Mouse (Mus musculus) embryonic facial prominence, embryonic 15.5 days (tissue): ENCODE results near the gene Fkbp9. TPM values are rescaled to one million over a fixed set of nuclear protein-coding genes. Genes with fewer than 3 reads are reported as not detected.
A peak's percentile ranks its signal among the peaks of the same experiment; 100 is the strongest.

Source experiments
- ATAC-seq: fragments of 200-750 bp; cut with Nextera tagmentation; 2 replicates; pipeline ENCODE4 v1.8.0; 2017; ENCODE audit warnings: low read depth, moderate TSS enrichment; ENCODE audit not compliant: insufficient number of reproducible peaks, low FRiP score, low TSS enrichment
- H3K27ac ChIP-seq: fragments of 300-500 bp; sonication (generic); replicated peaks from 2 replicates; pipeline ENCODE4 v1.5.1; 2015; ENCODE audit warnings: mild to moderate bottlenecking, inconsistent platforms
- H3K27me3 ChIP-seq: fragments of 300-500 bp; sonication (generic); 2 replicates; pipeline ENCODE4 v1.6.1; 2015; ENCODE audit warnings: inconsistent platforms
- H3K36me3 ChIP-seq: fragments of 300-500 bp; sonication (generic); 2 replicates; pipeline ENCODE4 v1.6.1; 2015; ENCODE audit warnings: mild to moderate bottlenecking, inconsistent platforms
- H3K4me1 ChIP-seq: fragments of 300-500 bp; sonication (generic); 2 replicates; pipeline ENCODE4 v1.6.1; 2015; ENCODE audit warnings: inconsistent platforms
- H3K4me2 ChIP-seq: fragments of 300-500 bp; sonication (generic); replicated peaks from 2 replicates; pipeline ENCODE4 v1.6.1; 2015; ENCODE audit warnings: mild to moderate bottlenecking, inconsistent platforms
- H3K4me3 ChIP-seq: fragments of 300-500 bp; sonication (generic); replicated peaks from 2 replicates; pipeline ENCODE4 v1.5.1; 2015; ENCODE audit warnings: mild to moderate bottlenecking, inconsistent platforms
- H3K9ac ChIP-seq: fragments of 300-500 bp; sonication (generic); 2 replicates; pipeline ENCODE4 v1.6.1; 2015; ENCODE audit warnings: inconsistent platforms
- H3K9me3 ChIP-seq: fragments of 300-500 bp; sonication (generic); replicated peaks from 2 replicates; pipeline ENCODE4 v1.6.1; 2016; ENCODE audit warnings: inconsistent platforms
- WGBS: fragments of 180-500 bp; shearing (Covaris S2); methylation state at CpG from one replicate; pipeline ENCODE4 v1.1.7; 2015; 5-methylcytosine and 5-hydroxymethylcytosine counted together
- polyA plus RNA-seq: library from polyadenylated mRNA; unstranded; fragments of >200 nt; fragmentation: Nextera tagmentation; extraction: Ambion mirVana; gene quantifications from 2 replicates; pipeline ENCODE4 v1.2.1, GENCODE M21; 2015

The Fkbp9 gene
- polyA plus RNA-seq, 1 experiment from 2014 or later = 218 TPM

- H3K4me3 ChIP-seq = no peak overlapping the region
- peaks cover 61% of the 10 kb centered on the region for H3K36me3 ChIP-seq
- H3K9ac ChIP-seq = no peak overlapping the region
- H3K4me2 ChIP-seq = no peak overlapping the region
- H3K4me1 ChIP-seq = no peaks in the 10 kb centered on the region
- no peaks in the 10 kb centered on the region for H3K27me3 ChIP-seq
- no peak for ATAC-seq
- 59% methylated on average over 1 of the region's 1 CpGs for WGBS
- H3K27ac ChIP-seq = no peak overlapping the region
- no peaks in the 10 kb centered on the region for H3K9me3 ChIP-seq
Measured at GRCm38 (mm10) chr6:56879352-56879955, 47.6 kb downstream of the Fkbp9 start.

DNA sequence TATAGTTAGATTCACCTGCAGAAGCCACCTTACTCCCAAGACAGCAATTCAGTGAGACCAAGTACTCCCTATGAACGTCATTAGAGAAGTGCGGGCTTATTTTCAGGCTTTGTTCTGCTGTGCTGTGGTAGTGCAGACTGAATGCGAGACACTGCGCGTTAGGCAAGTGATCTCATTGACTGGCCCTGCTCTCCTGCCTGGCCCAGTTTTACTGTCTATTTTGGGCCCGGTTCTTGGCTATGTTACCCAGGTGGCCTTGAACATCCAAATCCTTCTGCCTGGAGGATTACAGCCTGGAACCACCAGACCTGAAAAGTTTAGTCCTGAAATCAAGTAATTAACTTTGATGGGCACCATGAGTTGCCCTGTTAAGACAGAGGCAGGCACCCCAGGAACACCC, 56.7 kb downstream of the Fkbp9 start:
- peaks cover 45% of the 10 kb centered on the region; the same call in 1 of the 2 replicates for H3K36me3 ChIP-seq
- H3K9ac ChIP-seq = no peak overlapping the region
- H3K27me3 ChIP-seq = no peaks in the 10 kb centered on the region
- no peak for ATAC-seq
- no peak overlapping the region for H3K27ac ChIP-seq
- WGBS = 95% methylated on average over 6 of the region's 6 CpGs
- no peak overlapping the region for H3K4me2 ChIP-seq
- no peaks in the 10 kb centered on the region for H3K4me1 ChIP-seq
- no peaks in the 10 kb centered on the region for H3K9me3 ChIP-seq
- no peak overlapping the region for H3K4me3 ChIP-seq

GRCm38 (mm10) chr6:56890762-56891161, 58.9 kb downstream of the Fkbp9 start:
- no peaks in the 10 kb centered on the region for H3K27me3 ChIP-seq
- H3K4me3 ChIP-seq = no peak overlapping the region
- H3K9me3 ChIP-seq = no peaks in the 10 kb centered on the region
- peaks cover 36% of the 10 kb centered on the region; the same call in 1 of the 2 replicates for H3K36me3 ChIP-seq
- WGBS = 88% methylated on average over 2 of the region's 2 CpGs
- no peak overlapping the region for H3K27ac ChIP-seq
- no peak for ATAC-seq
- H3K4me2 ChIP-seq = no peak overlapping the region
- H3K4me1 ChIP-seq = no peaks in the 10 kb centered on the region
- H3K9ac ChIP-seq = no peak overlapping the region

- peaks cover 23% of the 10 kb centered on the region for H3K4me1 ChIP-seq
- no peak overlapping the region for H3K4me2 ChIP-seq
- ATAC-seq = no peak
- no peak overlapping the region for H3K9ac ChIP-seq
- no peaks in the 10 kb centered on the region for H3K9me3 ChIP-seq
- no peak overlapping the region for H3K27ac ChIP-seq
- H3K36me3 ChIP-seq = no peaks in the 10 kb centered on the region
- H3K4me3 ChIP-seq = no peak overlapping the region
- H3K27me3 ChIP-seq = no peaks in the 10 kb centered on the region
- 81% methylated on average over 3 of the region's 3 CpGs for WGBS
Measured at GRCm38 (mm10) chr6:56899601-56900000, 67.7 kb downstream of the Fkbp9 start.

DNA sequence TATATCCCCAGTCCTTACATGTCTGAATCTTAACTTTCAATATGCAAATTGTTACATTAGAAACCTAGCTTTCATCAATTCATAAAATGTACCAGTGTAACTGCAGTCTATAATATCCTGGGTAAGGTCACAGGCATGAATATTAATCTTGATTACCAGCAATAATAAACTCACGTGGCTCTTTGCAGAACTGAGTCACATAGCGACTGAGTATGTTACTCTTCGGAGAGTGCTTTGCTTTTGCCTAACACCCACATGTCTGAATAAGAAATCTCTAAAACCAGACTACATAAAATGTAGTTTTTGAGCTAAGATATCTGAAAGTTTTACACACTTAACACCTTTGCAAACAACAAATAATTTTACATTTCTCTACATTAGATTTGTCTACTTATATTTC, 69.5 kb downstream of the Fkbp9 start:
- 64% methylated on average over 3 of the region's 3 CpGs for WGBS
- Histone ChIP-seq H3K27me3 (no peaks in the 10 kb centered on the region), H3K9me3 (no peaks in the 10 kb centered on the region), H3K4me3 (no peak overlapping the region), H3K27ac (no peak overlapping the region), H3K4me1 (peaks cover 27% of the 10 kb centered on the region), H3K9ac (no peak overlapping the region), H3K4me2 (no peak overlapping the region), H3K36me3 (no peaks in the 10 kb centered on the region)
- no peak for ATAC-seq

GRCm38 (mm10) chr6:56901824-56902386, 70.0 kb downstream of the Fkbp9 start:
- 0 out of 2 replicates have a peak, but pooled peaks have one; percentile 61 for ATAC-seq
- Histone ChIP-seq H3K9me3 (no peaks in the 10 kb centered on the region), H3K9ac (no peak overlapping the region), H3K27ac (no peak overlapping the region), H3K27me3 (no peaks in the 10 kb centered on the region), H3K4me3 (0 out of 2 replicates have a peak overlapping the region, but pooled peaks have one; percentile 2), H3K4me2 (no peak overlapping the region; the same call in 1 of the 2 replicates), H3K4me1 (peaks cover 27% of the 10 kb centered on the region), H3K36me3 (no peaks in the 10 kb centered on the region)
- WGBS = 33% methylated on average over 12 of the region's 12 CpGs

- ATAC-seq = 0 out of 2 replicates have a peak, but pooled peaks have one; percentile 67
- Histone ChIP-seq H3K36me3 (no peaks in the 10 kb centered on the region), H3K4me1 (peaks cover 27% of the 10 kb centered on the region), H3K27ac (no peak overlapping the region), H3K27me3 (no peaks in the 10 kb centered on the region), H3K9ac (no peak overlapping the region), H3K4me3 (no peak overlapping the region), H3K4me2 (no peak overlapping the region), H3K9me3 (no peaks in the 10 kb centered on the region)
- 75% methylated on average over 7 of the region's 7 CpGs for WGBS
Measured at GRCm38 (mm10) chr6:56902606-56903520, 71.0 kb downstream of the Fkbp9 start.

GRCm38 (mm10) chr6:56903831-56904230, 72.0 kb downstream of the Fkbp9 start:
- H3K27ac ChIP-seq = 0 out of 2 replicates have a peak overlapping the region, but pooled peaks have one; percentile 22
- no peaks in the 10 kb centered on the region for H3K27me3 ChIP-seq
- no peak overlapping the region for H3K9ac ChIP-seq
- no peak overlapping the region for H3K4me2 ChIP-seq
- WGBS = 34% methylated on average over 6 of the region's 6 CpGs
- H3K9me3 ChIP-seq = no peaks in the 10 kb centered on the region
- H3K4me1 ChIP-seq = peaks cover 27% of the 10 kb centered on the region
- H3K36me3 ChIP-seq = no peaks in the 10 kb centered on the region
- ATAC-seq = no peak
- no peak overlapping the region for H3K4me3 ChIP-seq

- Histone ChIP-seq H3K27ac (0 out of 2 replicates have a peak overlapping the region, but pooled peaks have one; percentile 22), H3K36me3 (no peaks in the 10 kb centered on the region), H3K9me3 (no peaks in the 10 kb centered on the region), H3K27me3 (no peaks in the 10 kb centered on the region), H3K4me1 (peaks cover 27% of the 10 kb centered on the region), H3K4me2 (no peak overlapping the region), H3K4me3 (no peak overlapping the region), H3K9ac (no peak overlapping the region)
- 88% methylated on average over 1 of the region's 1 CpGs for WGBS
- ATAC-seq = no peak
Measured at GRCm38 (mm10) chr6:56904330-56904729, 72.5 kb downstream of the Fkbp9 start.

GRCm38 (mm10) chr6:56904982-56905381, 73.1 kb downstream of the Fkbp9 start:
- Histone ChIP-seq H3K9ac (no peak overlapping the region), H3K27ac (no peak overlapping the region), H3K4me3 (no peak overlapping the region), H3K27me3 (no peaks in the 10 kb centered on the region), H3K4me2 (no peak overlapping the region), H3K9me3 (no peaks in the 10 kb centered on the region), H3K4me1 (peaks cover 27% of the 10 kb centered on the region), H3K36me3 (no peaks in the 10 kb centered on the region)
- no peak for ATAC-seq
- WGBS = 73% methylated on average over 2 of the region's 2 CpGs

GRCm38 (mm10) chr6:56905486-56905885, 73.6 kb downstream of the Fkbp9 start:
- no peak overlapping the region for H3K4me3 ChIP-seq
- no peaks in the 10 kb centered on the region for H3K9me3 ChIP-seq
- no peak for ATAC-seq
- WGBS = 78% methylated on average over 5 of the region's 5 CpGs
- H3K9ac ChIP-seq = no peak overlapping the region
- H3K27me3 ChIP-seq = no peaks in the 10 kb centered on the region
- H3K4me1 ChIP-seq = peaks cover 27% of the 10 kb centered on the region
- no peaks in the 10 kb centered on the region for H3K36me3 ChIP-seq
- H3K4me2 ChIP-seq = no peak overlapping the region
- no peak overlapping the region for H3K27ac ChIP-seq
